Mouse (Mus musculus): Measurements from ENCODE around the gene Msantd2. TPM values are rescaled to one million over a fixed set of nuclear protein-coding genes. Genes with fewer than 3 reads are reported as not detected.
A peak's percentile ranks its signal among the peaks of the same experiment; 100 is the strongest.

The Msantd2 gene
- polyA plus RNA-seq (2015; fragmentation: Nextera tagmentation; extraction: Ambion mirVana) = 15.1 and 16.9 TPM in 2 replicates

DNA sequence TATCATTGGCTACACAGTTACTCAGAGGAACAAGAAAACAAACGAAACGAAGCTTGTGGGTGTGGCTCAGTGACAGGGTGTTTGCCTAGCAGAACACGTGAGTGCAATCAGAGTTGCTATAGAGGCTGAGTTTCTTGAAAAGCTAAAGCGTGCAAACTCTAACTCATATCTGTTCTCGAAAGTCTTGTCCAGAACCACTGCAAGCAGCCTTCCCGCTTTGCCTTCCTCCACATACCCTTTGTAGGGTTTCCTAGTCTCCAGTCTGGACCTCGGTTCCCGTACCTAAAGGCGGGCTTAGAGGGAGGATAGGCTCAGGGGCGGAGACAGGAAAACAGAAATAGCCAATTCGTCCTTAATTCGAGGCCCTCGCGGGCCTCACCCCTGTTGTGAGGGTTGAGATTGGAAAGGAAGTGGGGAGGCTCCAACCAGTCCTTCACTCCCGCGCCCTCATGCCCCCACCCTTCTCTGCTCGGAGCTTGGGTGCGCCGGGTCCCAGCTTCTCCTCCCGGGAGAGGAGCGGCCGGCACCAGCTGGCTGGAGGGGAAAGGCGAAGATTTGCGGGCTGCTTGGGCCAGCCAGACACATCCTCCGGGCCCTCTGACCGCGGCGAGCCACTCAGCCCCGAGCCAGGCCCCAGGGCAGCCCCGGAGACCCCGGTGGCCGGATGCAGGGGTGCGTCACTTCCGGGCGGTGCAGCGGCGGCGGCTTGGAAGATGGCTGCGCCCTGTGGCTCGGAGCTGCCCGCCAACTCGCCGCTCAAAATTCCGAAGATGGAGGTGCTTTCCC, at the start of gene Msantd2:
Gene Msantd2, plus strand, starts transcription at position 709 of the 786 bp plus-strand sequence.
- Histone ChIP-seq H3K4me2 (ENCODE audit: low read length) (peak within 1 kb of the TSS; percentile 91), H3K9me3 (replicated peaks; ENCODE audit: low read length) (no peaks in the 10 kb centered on the region), H3K4me3 (replicated peaks; ENCODE audit: low read depth, low read length) (peak within 1 kb of the TSS; percentile 100), H3K9ac (ENCODE audit: low read depth, low read length) (peak within 1 kb of the TSS; percentile 96), H3K27me3 (ENCODE audit: insufficient read depth, low read length) (no peaks in the 10 kb centered on the region), H3K27ac (peak within 1 kb of the TSS; percentile 100), H3K36me3 (ENCODE audit: insufficient read depth, low read length) (0 out of 2 replicates have a peak, but pooled peaks cover 4% of the 10 kb centered on the region), H3K4me1 (replicated peaks; ENCODE audit: insufficient read depth, low read length) (peaks cover 11% of the 10 kb centered on the region; the same call in 1 of the 2 replicates)
- DNase-seq (ENCODE audit: low spot score) (peak; percentile 91), ATAC-seq (replicated peaks; ENCODE audit: low FRiP score, low read depth) (peak; percentile 96)
- TF ChIP-seq CTCF (IDR thresholded peaks at IDR 0.05; ENCODE audit: low read depth) = no peak
- 0% methylated on average over 43 of the region's 44 CpGs for WGBS

DNA sequence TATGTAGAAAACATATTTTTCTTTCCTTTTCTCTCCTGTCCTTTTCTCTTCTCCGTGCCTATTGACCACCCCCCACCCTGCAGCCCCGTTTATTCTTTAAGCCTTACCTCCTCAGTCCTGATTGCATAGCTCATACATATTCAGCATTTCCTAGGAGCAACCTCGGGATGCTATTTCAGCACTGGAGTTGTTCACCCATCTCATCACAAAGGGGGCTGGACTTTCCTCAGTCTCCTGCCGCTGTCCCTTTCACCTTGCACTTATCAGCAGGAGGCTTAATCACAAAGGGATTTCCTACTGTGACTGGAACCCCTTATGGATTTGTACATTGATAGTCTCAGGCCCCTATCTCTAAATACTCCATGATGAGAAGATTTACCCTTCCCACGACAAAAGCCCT, 36.7 kb upstream of the Msantd2 start:
- DNase-seq (ENCODE audit: low spot score) (no peak), ATAC-seq (replicated peaks; ENCODE audit: low FRiP score, low read depth) (no peak)
- TF ChIP-seq CTCF (IDR thresholded peaks at IDR 0.05; ENCODE audit: low read depth) = no peak
- Histone ChIP-seq H3K4me2 (ENCODE audit: low read length) (no peak overlapping the region), H3K4me3 (replicated peaks; ENCODE audit: low read depth, low read length) (no peak overlapping the region), H3K4me1 (replicated peaks; ENCODE audit: insufficient read depth, low read length) (no peaks in the 10 kb centered on the region; the same call in 1 of the 2 replicates), H3K27ac (no peak overlapping the region), H3K36me3 (ENCODE audit: insufficient read depth, low read length) (no peaks in the 10 kb centered on the region), H3K9ac (ENCODE audit: low read depth, low read length) (no peak overlapping the region), H3K9me3 (replicated peaks; ENCODE audit: low read length) (no peaks in the 10 kb centered on the region), H3K27me3 (ENCODE audit: insufficient read depth, low read length) (peaks cover 54% of the 10 kb centered on the region)
- 2% methylated on average over 5 of the region's 5 CpGs for WGBS

DNA sequence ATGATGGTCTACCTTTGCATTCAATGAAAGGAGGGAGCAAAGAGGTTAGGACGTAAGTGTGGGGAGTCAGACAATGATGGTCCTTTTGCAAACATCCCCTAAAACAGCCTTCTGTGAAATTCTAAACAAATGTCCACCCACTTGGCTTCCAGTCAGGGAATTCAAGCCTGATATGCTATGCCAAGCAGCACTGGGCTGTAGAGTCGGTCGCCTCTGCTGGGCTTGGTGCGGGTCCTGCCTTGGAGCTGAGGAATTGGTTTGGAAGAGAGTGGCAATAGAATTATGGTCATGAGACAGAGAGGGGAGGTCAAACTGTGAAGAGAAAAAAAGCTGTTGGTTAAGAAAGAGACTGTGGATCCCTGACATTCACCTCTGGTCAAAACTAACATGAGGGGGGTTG, 35.8 kb upstream of the Msantd2 start:
- no peaks in the 10 kb centered on the region for H3K36me3 ChIP-seq (ENCODE audit: insufficient read depth, low read length)
- no peaks in the 10 kb centered on the region; the same call in 1 of the 2 replicates for H3K4me1 ChIP-seq (replicated peaks; ENCODE audit: insufficient read depth, low read length)
- no peak for TF ChIP-seq CTCF (IDR thresholded peaks at IDR 0.05; ENCODE audit: low read depth)
- no peak for DNase-seq (ENCODE audit: low spot score)
- H3K4me2 ChIP-seq (ENCODE audit: low read length) = no peak overlapping the region
- ATAC-seq (replicated peaks; ENCODE audit: low FRiP score, low read depth) = no peak
- H3K9ac ChIP-seq (ENCODE audit: low read depth, low read length) = no peak overlapping the region
- no peak overlapping the region for H3K4me3 ChIP-seq (replicated peaks; ENCODE audit: low read depth, low read length)
- H3K27ac ChIP-seq = no peak overlapping the region
- WGBS = 36% methylated on average over 4 of the region's 4 CpGs
- H3K9me3 ChIP-seq (replicated peaks; ENCODE audit: low read length) = no peaks in the 10 kb centered on the region
- H3K27me3 ChIP-seq (ENCODE audit: insufficient read depth, low read length) = peaks cover 63% of the 10 kb centered on the region

DNA sequence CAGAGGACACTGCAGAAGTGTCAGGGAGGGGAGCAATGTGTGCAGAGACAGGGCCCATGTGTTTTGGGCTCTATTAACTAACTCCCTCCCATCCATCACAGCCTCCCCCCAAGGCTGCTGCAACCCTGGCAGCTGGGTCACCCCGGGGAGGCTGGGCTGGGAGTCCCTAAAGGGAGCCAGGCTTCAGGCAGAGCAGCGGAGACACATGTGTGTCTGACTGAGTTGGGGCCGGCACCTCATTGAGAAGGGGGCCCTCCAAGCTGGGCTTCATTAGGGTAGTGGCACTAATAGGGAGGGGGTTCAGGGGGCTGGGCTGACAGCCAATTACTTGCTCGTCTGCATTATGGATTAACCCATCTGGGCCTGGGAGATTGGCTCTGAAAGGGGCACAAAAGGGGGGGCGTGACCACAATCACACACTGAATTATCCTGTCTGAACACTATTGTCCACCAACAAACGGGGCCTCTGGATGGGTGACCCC, 35.1 kb upstream of the Msantd2 start:
- Histone ChIP-seq H3K9me3 (replicated peaks; ENCODE audit: low read length) (no peaks in the 10 kb centered on the region), H3K9ac (ENCODE audit: low read depth, low read length) (no peak overlapping the region), H3K36me3 (ENCODE audit: insufficient read depth, low read length) (no peaks in the 10 kb centered on the region), H3K4me2 (ENCODE audit: low read length) (no peak overlapping the region), H3K27me3 (ENCODE audit: insufficient read depth, low read length) (peaks cover 69% of the 10 kb centered on the region), H3K4me3 (replicated peaks; ENCODE audit: low read depth, low read length) (no peak overlapping the region), H3K27ac (no peak overlapping the region), H3K4me1 (replicated peaks; ENCODE audit: insufficient read depth, low read length) (no peaks in the 10 kb centered on the region; the same call in 1 of the 2 replicates)
- no peak for ATAC-seq (replicated peaks; ENCODE audit: low FRiP score, low read depth)
- DNase-seq (ENCODE audit: low spot score) = no peak
- 13% methylated on average over 6 of the region's 6 CpGs for WGBS
- no peak for TF ChIP-seq CTCF (IDR thresholded peaks at IDR 0.05; ENCODE audit: low read depth)

DNA sequence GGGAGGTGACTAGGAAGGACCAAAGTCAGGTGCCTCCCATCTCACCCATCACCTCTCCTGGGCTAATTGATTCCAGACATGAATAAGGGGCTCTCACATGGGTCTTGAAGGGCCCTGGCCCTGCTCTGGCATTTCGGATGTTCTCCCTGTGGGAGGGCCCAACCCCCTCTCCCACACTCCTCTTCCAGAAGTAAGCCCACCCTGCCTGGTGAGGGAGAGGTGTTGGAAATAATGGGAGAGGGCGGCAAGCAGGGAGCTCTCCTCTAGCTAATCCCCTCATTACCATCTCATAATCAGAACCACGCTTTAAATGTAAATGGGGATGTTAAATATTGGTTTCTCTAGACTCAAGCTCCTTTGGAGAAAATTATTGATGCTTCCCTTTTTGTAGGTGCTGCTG, 34.1 kb upstream of the Msantd2 start:
- Histone ChIP-seq H3K4me1 (replicated peaks; ENCODE audit: insufficient read depth, low read length) (no peaks in the 10 kb centered on the region; the same call in none of the 2 replicates), H3K9me3 (replicated peaks; ENCODE audit: low read length) (no peaks in the 10 kb centered on the region), H3K4me2 (ENCODE audit: low read length) (no peak overlapping the region), H3K27me3 (ENCODE audit: insufficient read depth, low read length) (peaks cover 77% of the 10 kb centered on the region), H3K9ac (ENCODE audit: low read depth, low read length) (no peak overlapping the region), H3K27ac (no peak overlapping the region), H3K4me3 (replicated peaks; ENCODE audit: low read depth, low read length) (no peak overlapping the region), H3K36me3 (ENCODE audit: insufficient read depth, low read length) (no peaks in the 10 kb centered on the region)
- TF ChIP-seq CTCF (IDR thresholded peaks at IDR 0.05; ENCODE audit: low read depth) = no peak
- no peak for ATAC-seq (replicated peaks; ENCODE audit: low FRiP score, low read depth)
- DNase-seq (ENCODE audit: low spot score) = no peak
- WGBS = 23% methylated on average over 3 of the region's 3 CpGs

DNA sequence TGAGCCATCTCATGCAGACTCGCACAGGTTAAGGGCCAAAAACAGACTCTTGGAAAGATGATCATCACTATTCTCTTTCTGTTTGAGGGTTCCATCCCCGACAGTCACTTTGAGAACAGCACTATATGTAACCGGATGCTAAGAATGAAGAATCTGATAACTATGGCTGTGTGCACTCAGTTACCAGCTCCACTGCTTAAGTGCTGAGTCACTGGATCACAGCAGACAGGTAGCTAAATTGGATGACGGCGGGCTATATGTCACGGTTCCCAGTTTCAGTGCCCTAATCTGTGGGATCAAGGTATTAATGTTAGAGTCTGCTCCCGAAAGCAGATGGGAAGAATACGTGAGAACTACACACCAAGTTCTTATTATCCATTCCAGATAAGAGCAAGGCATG, 33.3 kb upstream of the Msantd2 start:
- Histone ChIP-seq H3K4me3 (replicated peaks; ENCODE audit: low read depth, low read length) (no peak overlapping the region), H3K27ac (no peak overlapping the region), H3K4me1 (replicated peaks; ENCODE audit: insufficient read depth, low read length) (no peaks in the 10 kb centered on the region; the same call in none of the 2 replicates), H3K9ac (ENCODE audit: low read depth, low read length) (no peak overlapping the region), H3K36me3 (ENCODE audit: insufficient read depth, low read length) (no peaks in the 10 kb centered on the region), H3K27me3 (ENCODE audit: insufficient read depth, low read length) (peaks cover 84% of the 10 kb centered on the region), H3K9me3 (replicated peaks; ENCODE audit: low read length) (no peaks in the 10 kb centered on the region), H3K4me2 (ENCODE audit: low read length) (peak overlapping the region; percentile 43; the same call in 1 of the 2 replicates)
- no peak for ATAC-seq (replicated peaks; ENCODE audit: low FRiP score, low read depth)
- DNase-seq (ENCODE audit: low spot score) = no peak
- TF ChIP-seq CTCF (IDR thresholded peaks at IDR 0.05; ENCODE audit: low read depth) = no peak
- WGBS = 3% methylated on average over 8 of the region's 8 CpGs

Data from kidney, postnatal 0 days (tissue).